Mouse (Mus musculus) telencephalon, adult 2 months (tissue): ENCODE results near the gene Psmb4.
"Not testable (repeated sequence)": the region's sequence is repeated elsewhere in the genome, so short reads cannot be mapped to it uniquely, and the experiment has no call there.

ENCODE experiments used
- DNase-seq: peaks from one replicate; pipeline ENCODE4 v3.0.0-alpha.2; 2011; ENCODE audit warnings: low read depth, low spot score

The Psmb4 gene

GRCm38 (mm10) chr3:94906482-94906881 is 19.7 kb upstream of the Psmb4 start:
- DNase-seq: no peak

DNA sequence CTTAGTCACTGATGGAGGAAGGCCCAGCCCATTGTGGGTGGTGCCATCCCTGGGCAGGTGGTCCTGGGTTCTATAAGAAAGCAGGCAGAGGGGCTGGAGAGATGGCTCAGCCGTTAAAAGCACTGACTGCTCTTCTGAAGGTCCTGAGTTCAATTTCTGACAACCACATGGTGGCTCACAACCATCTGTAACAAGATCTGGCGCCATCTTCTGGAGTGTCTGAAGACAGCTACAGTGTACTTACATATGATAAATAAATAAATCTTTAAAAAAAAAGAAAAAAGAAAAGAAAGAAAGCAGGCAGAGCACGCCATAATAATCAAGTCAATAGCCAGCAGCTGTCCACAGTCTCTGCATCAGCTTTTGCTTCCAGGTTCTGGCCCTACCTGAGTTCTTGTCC is 18.0 kb upstream of the Psmb4 start:
- DNase-seq: not testable (repeated sequence)

- DNase-seq: peak; percentile 49
These were observed 16.0 kb upstream of the Psmb4 start for GRCm38 (mm10) chr3:94902747-94903146.

DNA sequence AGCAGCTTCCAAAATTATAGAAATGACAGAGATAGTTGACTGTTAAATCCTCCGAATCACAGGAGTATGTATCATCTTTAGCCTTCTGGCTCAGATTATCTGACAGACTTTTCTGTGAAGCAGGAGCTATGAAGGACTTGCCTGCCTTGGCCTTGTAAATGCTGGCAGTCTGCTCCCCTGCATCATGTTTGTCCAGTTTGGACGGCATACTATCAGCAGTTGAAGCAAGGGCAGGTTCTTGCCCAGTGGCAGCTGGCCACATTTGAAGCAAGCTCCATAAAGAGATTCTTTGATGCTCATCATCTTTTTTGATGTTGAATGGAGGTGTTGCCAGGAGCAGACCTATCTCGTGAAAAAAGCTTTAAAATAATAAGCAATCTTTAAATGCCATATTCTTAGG is 7.3 kb upstream of the Psmb4 start:
- no peak for DNase-seq

DNA sequence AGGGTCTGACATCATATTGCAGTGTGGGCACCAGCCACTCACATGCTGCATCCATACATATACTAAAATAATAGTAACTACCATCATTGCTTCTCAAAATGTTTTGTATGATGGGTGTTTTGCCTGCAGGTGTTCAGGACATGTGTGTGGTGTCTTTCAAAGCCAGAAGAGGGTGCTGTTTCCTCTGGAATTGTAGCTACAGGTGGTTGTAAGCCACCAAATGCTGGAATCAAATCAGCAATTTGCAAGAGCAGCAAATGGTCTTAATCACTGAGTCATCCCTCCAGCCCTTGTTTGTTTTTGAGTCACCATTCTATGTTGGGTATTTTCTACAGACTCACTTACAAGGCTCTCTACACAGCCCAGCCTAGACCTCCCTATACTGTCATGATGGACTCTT is 1.8 kb upstream of the Psmb4 start:
- no peak for DNase-seq

GRCm38 (mm10) chr3:94882579-94882978 is 4.2 kb downstream of the Psmb4 start:
- DNase-seq: no peak

DNA sequence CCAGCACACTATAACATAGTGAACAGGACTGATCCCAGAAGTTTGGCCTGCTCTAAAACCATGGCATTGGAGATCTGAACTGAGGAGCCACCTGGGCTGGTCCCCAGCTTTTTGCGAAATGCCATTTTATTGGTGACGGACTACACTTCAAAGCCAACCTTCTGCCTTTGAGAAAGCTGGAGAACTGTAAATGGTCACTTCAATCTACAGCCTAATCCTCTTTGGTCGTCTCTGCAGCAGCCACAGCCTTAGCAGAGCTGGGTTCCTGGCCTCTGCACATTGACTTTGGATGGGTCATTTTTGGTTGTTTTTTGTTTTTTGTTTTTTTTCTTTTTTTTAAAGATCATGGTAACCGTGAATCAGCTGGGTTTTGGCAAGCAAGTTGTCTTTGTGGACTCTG is 4.9 kb downstream of the Psmb4 start:
- no peak for DNase-seq

- no peak for DNase-seq
These were observed 8.1 kb downstream of the Psmb4 start for GRCm38 (mm10) chr3:94878618-94879017.

- no peak for DNase-seq
These were observed 17.8 kb downstream of the Psmb4 start for GRCm38 (mm10) chr3:94869011-94869410.

GRCm38 (mm10) chr3:94859471-94859870 is 27.3 kb downstream of the Psmb4 start:
- DNase-seq: no peak

DNA sequence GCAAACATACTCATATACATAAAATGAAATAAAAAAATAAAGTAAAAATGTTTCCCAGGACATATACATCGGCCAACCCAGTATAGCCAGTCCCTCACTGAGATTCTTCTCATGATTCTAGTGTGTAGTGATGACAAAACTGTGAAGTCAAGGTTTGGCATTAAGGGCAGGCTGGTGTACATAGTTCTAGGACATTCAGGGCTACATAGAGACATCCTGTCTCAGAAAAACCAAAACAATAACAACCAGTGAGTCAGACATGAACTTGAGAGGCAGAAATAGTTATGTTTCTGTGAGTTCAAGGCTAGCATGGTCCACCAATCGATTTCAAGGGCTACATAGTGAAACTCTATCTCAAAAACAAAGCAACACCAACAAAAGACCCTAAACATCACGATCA is 34.5 kb downstream of the Psmb4 start:
- DNase-seq: no peak

DNA sequence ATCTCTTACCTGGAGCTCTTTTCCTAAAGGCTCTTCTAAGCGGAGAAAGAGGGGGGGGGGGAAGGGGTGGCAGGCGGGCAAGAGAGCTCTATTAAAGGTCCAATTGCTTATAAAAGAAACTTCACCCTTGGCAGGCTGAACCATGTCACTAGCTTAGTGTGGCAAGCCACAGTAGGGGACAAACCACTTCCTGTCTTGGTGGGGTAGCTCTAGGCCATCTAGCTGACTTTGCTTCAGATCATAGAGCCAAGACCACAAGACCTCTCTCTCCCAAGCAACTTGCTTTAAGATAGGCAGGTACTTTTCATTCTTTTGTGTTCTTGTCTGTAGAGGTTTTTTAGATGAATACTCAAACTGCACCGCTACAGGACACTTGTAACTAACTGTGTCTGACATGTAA is 35.0 kb downstream of the Psmb4 start:
- DNase-seq: no peak

DNA sequence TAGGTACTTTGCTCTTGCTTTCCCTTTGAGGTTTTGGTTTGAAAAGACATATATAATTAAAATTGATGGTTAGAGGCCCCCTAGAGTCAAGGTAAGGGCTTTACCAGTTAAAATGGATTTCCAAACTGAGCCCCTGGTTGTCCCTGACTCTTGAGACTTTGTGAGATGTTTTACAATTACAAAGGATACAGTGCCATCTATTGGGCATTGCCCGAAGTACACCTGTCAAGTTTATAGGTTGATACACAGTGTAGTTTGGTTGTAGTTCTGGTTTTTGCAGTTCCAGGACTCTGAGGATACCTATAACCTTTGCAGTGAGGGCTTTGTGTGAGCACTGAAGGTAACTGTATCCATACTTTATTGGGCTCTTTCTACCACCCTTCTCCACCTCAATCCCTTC is 37.4 kb downstream of the Psmb4 start:
- DNase-seq: no peak

DNA sequence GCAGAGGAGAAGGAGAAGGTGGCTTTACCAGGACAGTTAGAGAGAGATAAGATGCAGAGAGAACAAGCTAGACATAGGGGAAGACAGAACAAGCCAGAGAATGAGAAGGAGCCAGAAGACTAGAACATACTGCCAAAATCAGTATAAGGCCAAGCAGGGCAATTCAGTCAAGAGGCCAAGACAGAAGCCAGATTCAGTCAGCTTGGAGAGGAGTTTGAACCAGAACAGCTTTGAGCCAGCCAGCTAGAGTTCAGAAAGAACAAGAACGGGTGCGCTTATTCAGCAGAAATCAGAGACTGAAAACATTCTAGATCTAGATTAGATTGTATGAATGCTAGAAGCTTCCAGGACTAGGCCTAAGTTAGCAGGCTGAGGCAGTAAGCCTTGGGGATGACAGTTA is 39.4 kb downstream of the Psmb4 start:
- no peak for DNase-seq

DNA sequence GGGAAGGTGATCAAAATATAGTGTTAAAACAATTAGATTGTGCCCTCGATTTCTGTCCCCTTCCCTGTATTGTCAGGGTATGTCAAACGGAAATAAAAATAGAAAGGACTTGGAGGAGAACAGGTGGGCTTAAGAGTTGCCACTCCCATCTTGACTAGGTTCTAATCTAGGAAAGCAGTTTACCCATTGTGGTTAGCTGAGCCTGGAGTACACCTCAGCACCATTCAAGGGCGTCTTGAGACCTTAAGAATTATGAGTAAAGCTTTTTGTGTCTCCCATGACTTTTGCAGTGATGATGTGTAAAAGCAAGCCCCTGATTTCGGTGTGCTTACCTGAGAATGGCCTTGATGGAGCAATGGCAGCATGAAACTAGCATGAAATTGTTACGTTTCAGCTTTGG is 47.7 kb downstream of the Psmb4 start:
- DNase-seq: no peak

GRCm38 (mm10) chr3:94838631-94839030 is 48.1 kb downstream of the Psmb4 start:
- no peak for DNase-seq

DNA sequence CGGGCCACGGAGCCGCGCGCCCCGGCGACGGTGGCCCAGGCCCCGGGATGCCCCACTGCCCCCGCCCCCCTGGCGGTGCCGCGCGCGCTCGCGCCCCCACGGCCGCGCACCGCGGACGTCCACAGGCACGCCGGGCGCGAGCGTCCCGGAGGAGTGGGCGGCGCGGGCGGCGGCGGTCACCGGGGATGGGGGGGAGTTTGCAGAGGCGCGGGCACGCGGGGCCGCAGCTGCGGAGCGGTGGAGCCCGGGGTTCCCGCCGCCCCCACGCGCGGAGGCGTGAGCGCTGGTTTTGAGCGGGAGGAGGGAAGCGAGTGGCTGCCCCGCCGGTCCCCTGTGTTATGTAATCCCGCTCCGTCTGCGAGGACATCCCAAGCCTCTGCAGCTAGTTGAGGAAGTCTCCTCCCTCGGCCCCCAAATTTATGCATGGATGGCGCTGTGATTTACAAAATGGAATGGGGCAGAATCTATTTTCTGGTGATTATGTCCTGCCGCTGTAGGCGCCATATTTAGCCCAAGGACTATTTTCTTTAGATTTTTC is 48.7 kb downstream of the Psmb4 start:
- peak; percentile 91 for DNase-seq

GRCm38 (mm10) chr3:94837183-94837890 is 49.4 kb downstream of the Psmb4 start, which contains the start of gene Pogz:
Gene Pogz, plus strand, starts transcription at chr3:94837567.
- DNase-seq: peak; percentile 99

DNA sequence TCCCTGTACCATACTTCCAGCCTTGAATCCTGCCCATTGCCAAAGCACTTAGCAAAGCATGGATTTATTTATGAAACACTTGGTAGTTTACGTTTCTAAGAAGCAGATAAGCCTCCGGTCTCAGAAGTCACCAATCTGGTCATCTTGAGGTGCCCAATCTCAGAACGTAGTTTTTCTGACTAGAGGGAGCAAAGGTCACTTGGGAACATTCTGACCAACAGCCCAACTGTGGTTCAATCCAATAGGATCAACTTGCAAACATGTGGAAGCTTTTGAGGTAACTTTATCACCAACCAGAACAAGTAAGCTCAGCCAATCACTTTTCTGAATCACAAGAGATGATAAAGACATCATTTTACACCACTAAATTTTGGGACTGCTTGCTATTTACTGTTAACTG is 51.4 kb downstream of the Psmb4 start:
- no peak for DNase-seq
